Mouse (Mus musculus): ENCODE results near the gene Pcsk6.

DNA sequence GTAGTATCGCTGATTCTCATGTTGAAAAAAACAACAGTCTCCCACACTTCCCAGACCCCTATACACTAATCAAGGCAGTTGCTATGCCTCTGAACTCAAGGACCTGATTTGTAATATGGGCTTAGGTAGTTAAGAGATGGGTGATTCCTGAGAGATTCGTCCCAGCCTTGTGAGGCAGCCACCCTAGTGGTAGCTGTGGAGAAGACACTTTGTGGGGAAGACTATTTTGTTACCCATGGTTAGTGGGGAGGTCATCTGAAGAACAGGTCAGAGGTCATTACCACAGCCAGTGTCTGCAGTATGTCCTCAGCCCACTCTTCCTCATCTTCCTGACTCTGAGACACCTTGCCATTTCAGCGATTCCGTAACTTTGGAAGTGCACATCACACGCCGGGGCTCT lies 24.3 kb downstream of the Pcsk6 start:
- no peak for TF ChIP-seq GATA1 (IDR thresholded peaks at IDR 0.05; ENCODE audit: low read length)
- no peak for TF ChIP-seq TAL1 (IDR thresholded peaks at IDR 0.05; ENCODE audit: low read length)
